Mouse (Mus musculus): Measurements from ENCODE around the gene Lta.

Lta gene

GRCm38 (mm10) chr17:35178528-35178927, 26.6 kb downstream of the Lta start:
- DNase-seq (ENCODE audit: low read depth), result no peak

GRCm38 (mm10) chr17:35175968-35176367, 29.2 kb downstream of the Lta start, which contains the start of gene Aif1:
Gene Aif1, minus strand, starts transcription at chr17:35176068.
- DNase-seq (ENCODE audit: low read depth), result no peak

- DNase-seq (ENCODE audit: low read depth), result no peak
Observed at GRCm38 (mm10) chr17:35175382-35175781, 29.8 kb downstream of the Lta start.

- no peak for DNase-seq (ENCODE audit: low read depth)
Observed at GRCm38 (mm10) chr17:35174201-35174977, 30.8 kb downstream of the Lta start.

- DNase-seq (ENCODE audit: low read depth), result no peak
Observed at GRCm38 (mm10) chr17:35173329-35173728, 31.8 kb downstream of the Lta start.

- DNase-seq (ENCODE audit: low read depth), result no peak
Observed at GRCm38 (mm10) chr17:35172445-35173234, 32.5 kb downstream of the Lta start.

GRCm38 (mm10) chr17:35168541-35169207, 36.5 kb downstream of the Lta start:
- DNase-seq (ENCODE audit: low read depth), result no peak

GRCm38 (mm10) chr17:35167794-35168193, 37.4 kb downstream of the Lta start:
- DNase-seq (ENCODE audit: low read depth), result no peak

- DNase-seq (ENCODE audit: low read depth), result no peak
Observed at GRCm38 (mm10) chr17:35166352-35167035, 38.7 kb downstream of the Lta start.

- no peak for DNase-seq (ENCODE audit: low read depth)
Observed at GRCm38 (mm10) chr17:35165451-35166155, 39.5 kb downstream of the Lta start.

- DNase-seq (ENCODE audit: low read depth), result peak; percentile 99
Observed at GRCm38 (mm10) chr17:35164568-35165450, 40.3 kb downstream of the Lta start, which contains the start of gene Prrc2a. Gene Prrc2a, minus strand, starts transcription at chr17:35164897.

GRCm38 (mm10) chr17:35164218-35164567, 41.0 kb downstream of the Lta start:
- DNase-seq (ENCODE audit: low read depth), result no peak

GRCm38 (mm10) chr17:35163326-35164081, 41.6 kb downstream of the Lta start:
- DNase-seq (ENCODE audit: low read depth), result no peak

- DNase-seq (ENCODE audit: low read depth), result no peak
Observed at GRCm38 (mm10) chr17:35162730-35163129, 42.4 kb downstream of the Lta start.

- DNase-seq (ENCODE audit: low read depth), result no peak
Observed at GRCm38 (mm10) chr17:35162121-35162520, 43.0 kb downstream of the Lta start.

- DNase-seq (ENCODE audit: low read depth), result no peak
Observed at GRCm38 (mm10) chr17:35161421-35161820, 43.7 kb downstream of the Lta start.

GRCm38 (mm10) chr17:35159638-35160037, 45.5 kb downstream of the Lta start:
- no peak for DNase-seq (ENCODE audit: low read depth)

- DNase-seq (ENCODE audit: low read depth), result no peak
Observed at GRCm38 (mm10) chr17:35158850-35159593, 46.1 kb downstream of the Lta start.

GRCm38 (mm10) chr17:35157661-35158175, 47.4 kb downstream of the Lta start:
- DNase-seq (ENCODE audit: low read depth), result no peak
